Mouse (Mus musculus): ENCODE measurements around the gene Rgs10.
A peak's percentile ranks its signal among the peaks of the same experiment; 100 is the strongest.

Gene Rgs10

DNA sequence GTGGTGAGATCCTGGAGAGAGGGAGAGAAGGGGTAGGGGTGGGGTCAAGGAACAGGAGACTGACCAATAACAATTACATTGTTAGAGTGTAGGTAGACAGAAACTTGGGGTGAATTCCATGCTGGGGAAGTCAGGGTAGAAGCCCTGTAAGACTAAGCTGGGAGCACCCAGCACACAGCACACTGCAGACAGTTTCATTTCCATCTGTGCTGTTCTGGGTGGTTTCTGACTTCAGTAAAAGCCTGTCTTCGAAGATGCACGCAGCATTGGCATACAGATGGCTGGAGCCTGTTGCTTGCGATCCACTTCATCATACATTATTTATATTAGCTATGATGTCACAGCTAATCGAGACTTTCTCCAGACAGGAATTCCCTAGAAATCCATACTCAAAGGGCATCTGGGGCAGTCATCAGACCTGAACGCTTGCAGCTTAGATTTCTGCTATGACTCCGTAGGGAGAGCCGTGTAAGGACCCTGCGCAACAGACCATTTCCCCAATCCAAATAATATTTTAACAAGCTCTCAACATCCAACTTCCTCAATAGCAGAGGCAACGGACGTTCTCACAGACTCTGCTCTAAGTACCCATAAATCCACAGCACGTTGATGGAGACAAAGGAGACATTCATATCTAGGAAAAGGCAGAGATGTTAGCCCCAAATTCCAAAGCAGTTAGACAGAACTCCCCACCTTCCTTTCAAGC lies 7.7 kb downstream of the Rgs10 start:
- DNase-seq (ENCODE audit: low spot score in 2 of 2): no peak

DNA sequence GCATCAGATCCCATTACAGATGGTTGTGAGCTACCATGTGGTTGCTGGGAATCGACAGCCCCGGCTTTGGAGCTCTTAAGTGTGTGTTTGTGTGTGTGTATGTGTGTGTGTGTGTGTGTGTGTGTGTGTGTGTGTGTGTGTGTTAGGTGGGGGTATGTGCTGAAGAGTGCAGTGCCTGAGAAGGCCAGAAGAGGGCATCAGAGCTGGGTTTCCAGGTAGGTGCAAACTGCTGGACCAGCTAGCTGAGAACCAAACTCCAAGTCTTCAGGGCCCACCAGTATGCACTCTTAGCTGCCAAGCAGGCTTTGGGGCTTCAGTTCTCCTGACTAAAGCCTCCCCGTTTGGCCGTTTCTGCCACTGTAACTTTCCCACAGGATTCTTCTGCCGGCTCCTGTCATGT lies 10.3 kb downstream of the Rgs10 start:
- no peak for DNase-seq (ENCODE audit: low spot score in 2 of 2)

DNA sequence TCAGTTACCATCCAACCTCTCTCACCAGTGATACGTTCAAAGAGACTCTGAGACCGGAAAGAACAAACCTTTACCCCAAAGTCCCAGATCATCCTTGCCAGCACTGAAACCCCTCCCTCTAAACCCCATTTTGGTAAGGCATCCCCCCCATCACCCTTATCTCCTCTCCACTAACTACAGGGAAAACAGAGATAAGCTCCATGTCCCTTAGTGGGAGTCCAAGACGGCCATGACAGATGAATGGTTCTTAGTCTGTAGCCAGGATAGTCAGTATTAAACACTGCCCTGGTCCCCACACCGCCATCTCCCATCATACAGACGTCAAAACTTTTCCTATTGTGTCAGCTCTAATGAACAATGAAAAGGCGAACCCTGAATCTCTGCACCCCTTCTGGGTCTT lies 14.6 kb downstream of the Rgs10 start:
- no peak for DNase-seq (ENCODE audit: low spot score in 2 of 2)

DNA sequence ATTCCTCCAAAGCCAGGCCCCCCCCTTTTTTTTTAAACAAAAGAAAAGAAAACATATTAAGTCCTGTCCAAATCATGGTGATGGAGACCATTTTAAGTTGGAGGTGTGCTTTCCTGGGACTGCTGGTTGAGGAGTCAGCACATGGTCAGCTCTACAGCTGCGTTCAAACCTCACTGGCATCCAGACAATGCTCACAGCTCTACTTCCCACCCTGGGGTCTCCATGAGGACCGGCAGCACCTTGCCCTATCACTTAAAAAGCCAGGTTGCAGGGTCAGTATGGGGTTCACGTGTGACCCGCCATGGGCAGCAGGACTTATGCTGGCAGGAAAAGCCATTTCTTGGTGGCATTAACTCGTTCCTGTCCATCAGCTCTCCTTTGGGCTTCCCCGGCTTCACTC lies 15.0 kb downstream of the Rgs10 start:
- DNase-seq (ENCODE audit: low spot score in 2 of 2): no peak

DNA sequence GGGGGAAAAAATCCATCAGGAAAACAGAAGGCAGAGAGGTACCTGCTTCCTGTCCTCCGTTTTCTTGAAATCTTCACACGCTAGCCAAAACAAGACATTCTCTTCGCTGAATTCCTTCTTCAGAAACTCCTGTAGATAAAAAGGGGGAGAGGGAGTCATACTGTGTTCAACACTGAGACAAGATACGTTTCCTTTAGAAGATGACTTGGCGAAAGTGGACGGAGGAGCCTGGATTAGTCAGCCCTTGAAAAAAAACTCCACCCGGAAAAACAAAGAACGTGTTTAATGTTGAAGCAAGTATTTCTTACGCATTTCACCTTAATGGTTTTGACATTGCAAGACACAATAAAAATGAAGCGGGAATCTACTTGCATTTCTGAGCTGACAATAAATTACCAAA lies 15.4 kb downstream of the Rgs10 start:
- no peak for DNase-seq (ENCODE audit: low spot score in 2 of 2)

DNA sequence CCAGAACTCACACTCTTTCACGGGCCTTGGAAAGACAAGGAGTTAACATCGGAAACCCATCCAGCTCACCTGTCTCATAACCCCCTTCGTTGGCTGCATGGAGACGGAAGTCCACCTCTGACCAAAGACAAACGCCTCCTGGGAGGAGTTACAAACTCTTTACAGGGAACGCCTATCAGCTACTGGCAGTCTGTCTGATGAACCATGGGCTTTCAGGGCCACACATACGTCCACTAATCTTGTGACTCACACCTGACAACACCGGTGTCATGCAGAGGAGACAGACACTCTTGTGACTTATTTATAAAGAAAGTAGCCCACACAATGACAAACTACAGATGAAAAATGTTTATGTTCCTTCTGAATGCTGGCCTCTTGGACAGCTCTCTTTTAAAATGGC lies 16.0 kb downstream of the Rgs10 start:
- DNase-seq (ENCODE audit: low spot score in 2 of 2): no peak

DNA sequence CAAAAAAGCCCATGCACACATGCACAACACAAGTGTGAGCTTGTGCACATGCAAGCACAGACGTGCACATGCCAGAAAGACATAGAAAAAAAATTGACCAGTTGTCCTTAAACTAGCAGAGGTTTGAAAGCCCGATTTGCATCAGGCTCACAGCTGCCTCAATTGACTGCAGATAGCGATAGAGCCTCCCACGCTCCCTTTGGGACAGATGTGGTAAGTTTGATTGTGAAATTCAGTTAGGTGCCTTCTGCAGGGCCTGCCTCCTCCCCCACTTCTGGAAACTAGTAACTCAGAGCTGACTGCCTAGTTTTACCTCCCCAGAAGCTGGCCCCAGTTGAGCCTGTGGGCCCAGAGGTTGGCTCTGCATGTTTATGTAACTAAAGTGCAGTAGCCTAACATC lies 19.9 kb downstream of the Rgs10 start:
- DNase-seq (ENCODE audit: low spot score in 2 of 2): no peak

DNA sequence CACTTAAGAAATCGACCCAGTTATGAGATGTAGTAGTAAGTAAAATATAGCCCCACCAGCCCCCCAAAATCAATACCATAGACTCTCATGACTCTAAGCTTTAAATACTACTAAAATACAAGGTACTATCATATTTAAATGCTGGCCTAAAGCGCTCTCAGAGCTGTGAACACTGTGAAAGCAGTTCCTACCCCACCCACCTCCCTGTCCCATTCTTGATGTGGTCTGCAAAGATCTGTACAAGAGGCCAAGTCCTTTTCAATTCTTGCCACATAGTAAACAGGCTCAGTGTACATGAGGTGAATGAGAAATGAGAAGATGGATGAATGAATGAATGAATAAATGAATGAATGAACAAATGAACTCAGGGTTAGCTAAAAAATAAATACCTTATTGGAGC lies 21.5 kb downstream of the Rgs10 start:
- no peak for DNase-seq (ENCODE audit: low spot score in 2 of 2)

DNA sequence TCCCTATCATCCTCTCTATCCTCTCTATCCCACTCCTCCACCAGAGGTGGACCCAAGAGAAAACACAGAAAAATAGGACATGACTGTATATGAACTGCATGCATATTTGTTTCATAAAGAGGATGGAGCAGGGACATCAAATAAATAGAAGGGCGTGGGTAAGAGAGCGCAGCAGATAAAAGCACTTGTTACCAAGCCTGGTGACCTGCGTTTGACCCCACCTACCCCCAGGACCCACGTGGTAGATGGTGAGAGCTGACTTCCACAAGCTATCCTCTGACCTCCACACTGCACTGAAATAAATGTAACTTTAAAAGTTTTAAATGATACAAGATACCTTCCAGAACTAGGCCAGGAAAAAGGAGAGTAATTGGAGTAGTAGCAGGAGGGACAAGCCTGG lies 24.8 kb downstream of the Rgs10 start:
- no peak for DNase-seq (ENCODE audit: low spot score in 2 of 2)

DNA sequence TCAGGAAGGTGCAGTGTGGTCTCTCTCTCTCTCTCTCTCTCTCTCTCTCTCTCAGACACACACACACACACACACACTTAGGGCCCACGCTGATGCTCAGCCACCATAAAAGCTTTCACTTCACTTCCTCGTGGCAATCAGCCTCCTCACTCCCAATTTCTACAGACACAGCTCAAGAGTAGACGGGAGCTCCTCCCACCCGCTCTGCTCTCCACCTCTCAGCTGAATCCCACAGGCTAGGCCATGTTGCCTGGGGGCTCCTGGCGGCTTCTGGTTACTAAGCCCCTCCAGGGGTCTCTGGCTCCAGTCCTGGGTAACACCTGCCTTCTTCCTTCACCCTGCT lies 25.6 kb downstream of the Rgs10 start:
- DNase-seq (ENCODE audit: low spot score in 2 of 2): no peak

DNA sequence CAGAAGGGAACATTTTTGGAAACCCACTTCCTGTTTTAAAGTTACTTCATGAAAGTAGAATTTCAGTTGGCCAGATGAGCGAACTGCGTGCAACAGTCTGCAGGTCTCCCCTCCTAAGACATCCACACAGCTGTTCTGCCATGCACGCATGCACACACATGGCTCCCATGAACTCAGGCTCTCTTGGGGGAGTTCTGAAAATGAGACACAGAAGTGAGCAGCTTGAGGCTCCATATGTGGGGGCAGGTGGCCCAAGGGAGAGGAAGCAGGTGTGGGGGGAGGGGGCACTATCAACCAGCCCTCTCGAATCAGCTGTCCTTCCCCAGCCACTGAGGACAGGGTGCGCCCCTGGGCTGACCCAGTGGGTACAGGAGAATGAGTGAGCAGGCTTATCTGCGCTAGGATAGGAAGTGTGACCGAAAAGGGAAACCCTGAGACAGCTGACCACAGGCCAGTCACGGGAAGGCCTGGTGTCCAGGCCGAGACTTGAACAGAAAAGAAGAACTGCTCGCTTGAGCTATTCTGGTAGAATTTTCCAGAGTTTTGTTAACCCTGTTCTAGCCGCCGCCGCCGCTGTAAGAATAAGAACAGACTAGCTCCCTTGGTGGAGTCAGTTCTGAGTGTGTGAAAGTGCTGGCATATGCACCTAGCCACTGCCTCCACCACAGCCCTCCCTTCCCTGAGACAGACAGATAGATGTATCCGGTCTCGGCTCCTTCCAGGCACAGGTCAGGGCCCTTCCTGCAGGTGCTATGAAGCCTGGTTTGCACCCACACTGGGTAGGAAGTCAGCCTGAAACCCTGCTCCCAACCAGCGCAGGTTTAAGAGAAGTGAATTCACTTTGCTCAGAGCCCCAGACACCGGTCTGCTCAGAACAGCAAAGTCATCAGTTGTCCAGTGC lies 26.2 kb downstream of the Rgs10 start:
- no peak for DNase-seq (ENCODE audit: low spot score in 2 of 2)

DNA sequence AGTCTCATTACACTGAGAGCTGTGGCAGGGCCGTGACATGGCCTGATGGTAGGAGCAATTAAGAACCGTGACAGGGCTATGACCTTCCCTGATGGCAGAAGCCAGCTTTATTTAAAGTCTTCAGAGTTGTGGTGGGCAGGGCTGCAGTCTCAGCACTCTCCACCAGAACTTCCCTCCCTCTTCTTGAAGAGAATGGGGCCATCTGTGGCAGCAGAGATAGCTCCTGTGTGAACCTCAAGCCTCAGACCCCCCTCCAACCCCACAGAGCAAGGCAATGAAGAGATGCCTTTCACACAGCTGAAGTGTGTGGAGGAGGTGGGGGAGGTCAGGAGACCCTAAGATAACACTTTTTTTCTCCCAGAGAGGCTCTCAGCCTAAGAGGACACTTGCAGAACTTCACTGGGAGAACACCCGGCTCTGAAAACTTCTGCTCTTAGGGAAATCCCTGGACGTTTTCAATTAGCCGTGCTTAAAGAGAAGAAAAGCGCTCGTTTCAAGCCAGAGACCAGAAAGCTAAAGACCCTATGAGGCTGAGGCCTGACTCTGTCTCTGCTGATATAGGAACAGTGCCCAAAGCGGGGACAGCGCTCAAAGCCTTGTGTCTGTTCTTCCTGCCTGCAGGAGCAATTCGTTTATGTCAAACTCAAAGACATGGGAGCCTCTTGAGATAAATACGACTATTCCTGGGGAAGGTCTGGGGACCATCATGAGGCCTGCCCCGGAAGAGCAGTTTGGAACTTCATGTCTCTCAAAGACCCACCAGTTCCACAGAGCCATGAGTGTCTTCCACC lies 27.1 kb downstream of the Rgs10 start:
- DNase-seq (ENCODE audit: low spot score in 2 of 2): no peak

DNA sequence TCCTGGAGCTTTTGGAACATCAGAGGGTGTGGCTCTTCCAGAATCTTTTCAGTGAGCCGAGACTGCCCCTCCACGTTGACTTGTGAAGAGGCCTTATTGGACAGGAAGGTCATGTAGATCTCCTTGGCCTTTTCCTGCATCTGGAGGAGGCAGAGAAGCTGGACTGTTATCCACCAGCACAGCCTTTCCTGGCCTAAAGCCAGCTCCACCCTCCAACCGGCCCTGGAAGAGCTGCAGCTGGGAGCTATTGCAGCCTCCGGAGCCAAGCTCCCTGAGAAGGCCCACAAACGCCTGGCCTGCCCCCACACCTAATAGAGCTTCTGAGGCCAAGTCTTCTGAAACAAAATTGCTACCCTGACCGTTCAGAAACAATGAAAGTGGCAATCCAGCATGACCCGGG lies 29.6 kb downstream of the Rgs10 start:
- no peak for DNase-seq (ENCODE audit: low spot score in 2 of 2)

DNA sequence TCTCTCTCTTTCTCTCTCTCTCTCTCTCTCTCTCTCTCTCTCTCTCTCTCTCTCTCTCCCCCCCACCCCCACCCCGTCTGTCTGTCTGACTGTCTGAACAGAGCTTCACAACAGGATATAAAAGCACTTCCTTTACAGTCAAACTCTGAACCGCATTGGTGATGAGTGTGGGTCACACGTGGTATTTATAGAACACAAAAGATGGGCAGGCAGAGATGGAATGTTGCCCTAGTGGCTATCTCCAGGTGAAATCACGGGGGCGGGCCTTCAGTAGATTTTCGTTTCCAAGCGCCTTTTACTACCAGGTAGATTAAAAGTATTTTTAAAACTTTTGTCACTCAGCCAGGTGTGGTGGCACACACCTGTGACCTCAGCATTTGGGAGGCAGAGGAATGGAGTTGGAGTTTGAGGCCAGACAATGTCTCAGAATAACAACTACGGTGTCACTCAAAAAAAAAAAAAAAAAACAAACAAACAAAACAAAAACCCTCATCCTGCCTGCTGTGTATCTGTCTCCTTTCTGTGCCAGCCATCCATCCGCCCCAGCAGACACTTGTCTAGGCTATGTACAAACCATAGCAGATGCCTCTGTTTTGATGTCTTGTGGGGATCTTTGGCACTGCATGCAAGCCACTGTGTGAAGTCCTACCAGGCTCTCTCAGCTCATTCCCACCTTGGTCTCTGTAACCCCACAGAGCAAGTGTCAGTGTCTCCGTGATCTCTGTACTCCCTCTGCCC lies 34.7 kb downstream of the Rgs10 start:
- DNase-seq (ENCODE audit: low spot score in 2 of 2): no peak

DNA sequence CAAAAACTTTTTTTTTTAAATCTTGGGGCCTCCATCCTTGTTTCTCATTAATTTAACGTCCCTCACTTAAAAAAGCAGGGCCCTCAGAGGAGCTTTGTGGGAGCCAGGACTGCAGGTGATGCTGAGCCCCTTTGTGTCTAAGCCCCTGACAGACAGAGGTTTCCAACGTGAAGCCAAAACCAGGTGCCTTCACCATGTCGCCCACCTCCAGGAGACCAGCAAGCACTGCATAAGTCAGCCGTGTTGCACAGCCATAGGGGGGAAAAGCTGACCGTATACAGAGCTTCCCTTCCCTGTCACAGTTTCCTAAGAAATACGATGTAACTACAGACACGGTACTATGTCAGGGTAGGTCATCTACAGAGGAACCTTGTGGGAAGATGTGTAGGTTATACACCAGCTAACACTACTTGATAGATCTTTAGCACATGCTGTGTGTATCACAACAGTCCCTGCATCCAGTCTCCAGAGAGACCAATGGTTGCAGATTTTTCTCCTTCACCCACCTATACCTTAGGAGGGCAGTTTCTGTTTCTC lies 35.3 kb downstream of the Rgs10 start:
- no peak for DNase-seq (ENCODE audit: low spot score in 2 of 2)

DNA sequence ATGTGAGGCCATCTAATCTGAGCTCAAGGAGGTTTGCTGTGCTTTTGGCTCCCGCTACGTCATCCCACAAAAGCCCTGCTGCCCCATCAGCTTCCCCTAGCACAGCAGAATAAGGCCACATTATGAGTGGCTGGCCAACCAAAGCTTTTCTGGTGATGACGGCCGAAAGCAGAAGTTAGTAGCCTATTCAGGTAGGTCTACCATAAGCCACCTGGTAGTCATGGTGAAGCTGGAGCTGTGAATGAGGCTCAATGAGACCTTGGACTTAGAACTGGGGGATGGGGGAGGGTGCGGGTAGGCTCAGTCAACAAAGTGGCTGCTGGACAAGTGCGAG lies 36.1 kb downstream of the Rgs10 start:
- DNase-seq (ENCODE audit: low spot score in 2 of 2): no peak

DNA sequence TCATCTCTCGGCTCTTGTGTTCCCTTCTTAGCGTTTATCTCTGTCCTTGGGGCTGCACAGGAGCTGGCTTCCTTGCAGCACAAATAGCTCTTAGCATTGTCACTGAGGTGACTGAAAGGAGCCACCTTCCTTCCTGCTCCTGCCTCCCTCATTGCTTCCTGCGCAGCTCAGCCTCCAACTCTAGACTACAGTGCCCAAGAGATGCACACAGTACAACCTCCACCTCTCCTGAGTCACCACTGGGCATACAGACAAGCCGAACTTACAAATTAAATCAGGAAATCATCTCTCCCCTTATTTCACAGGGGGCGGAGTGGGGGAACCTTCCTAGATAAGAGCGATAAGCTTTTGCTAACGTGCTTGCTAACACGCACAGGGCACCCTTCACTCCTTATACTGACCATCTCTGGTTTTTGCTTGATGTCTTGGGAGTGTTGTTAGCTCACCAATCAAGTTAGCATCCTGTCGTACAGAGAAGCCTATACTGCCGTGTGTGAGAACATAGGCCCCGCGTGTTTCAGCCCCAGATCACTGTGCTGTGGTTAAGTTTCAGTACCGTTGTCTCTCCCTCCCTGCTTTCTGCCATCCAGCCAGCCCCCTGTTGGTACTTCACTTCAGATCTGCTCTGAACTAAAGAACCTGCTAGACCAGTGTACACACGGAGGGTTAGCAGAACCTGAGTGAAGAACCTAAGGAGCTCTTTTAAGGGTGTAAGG lies 36.6 kb downstream of the Rgs10 start:
- DNase-seq (ENCODE audit: low spot score in 2 of 2): no peak

DNA sequence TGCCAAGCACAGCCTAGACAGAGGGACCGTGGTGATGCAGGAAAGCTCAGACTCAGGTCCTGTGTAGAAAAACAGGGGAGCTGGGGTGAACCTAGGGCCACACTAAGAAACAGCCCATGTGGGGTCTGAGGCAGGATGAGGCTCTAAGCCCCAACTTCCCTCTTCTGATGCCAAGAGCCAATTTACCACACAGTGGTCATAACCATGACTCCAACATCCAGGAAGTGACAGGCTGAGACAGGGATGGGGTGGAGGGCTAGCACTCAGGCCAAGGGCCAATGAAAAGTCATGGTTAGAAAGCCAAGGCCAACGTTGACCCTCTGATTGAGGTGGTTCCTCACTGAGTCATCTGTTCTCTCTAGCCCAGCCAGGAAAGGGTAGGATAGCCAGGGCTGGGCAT lies 37.6 kb downstream of the Rgs10 start:
- DNase-seq (ENCODE audit: low spot score in 2 of 2): no peak

DNA sequence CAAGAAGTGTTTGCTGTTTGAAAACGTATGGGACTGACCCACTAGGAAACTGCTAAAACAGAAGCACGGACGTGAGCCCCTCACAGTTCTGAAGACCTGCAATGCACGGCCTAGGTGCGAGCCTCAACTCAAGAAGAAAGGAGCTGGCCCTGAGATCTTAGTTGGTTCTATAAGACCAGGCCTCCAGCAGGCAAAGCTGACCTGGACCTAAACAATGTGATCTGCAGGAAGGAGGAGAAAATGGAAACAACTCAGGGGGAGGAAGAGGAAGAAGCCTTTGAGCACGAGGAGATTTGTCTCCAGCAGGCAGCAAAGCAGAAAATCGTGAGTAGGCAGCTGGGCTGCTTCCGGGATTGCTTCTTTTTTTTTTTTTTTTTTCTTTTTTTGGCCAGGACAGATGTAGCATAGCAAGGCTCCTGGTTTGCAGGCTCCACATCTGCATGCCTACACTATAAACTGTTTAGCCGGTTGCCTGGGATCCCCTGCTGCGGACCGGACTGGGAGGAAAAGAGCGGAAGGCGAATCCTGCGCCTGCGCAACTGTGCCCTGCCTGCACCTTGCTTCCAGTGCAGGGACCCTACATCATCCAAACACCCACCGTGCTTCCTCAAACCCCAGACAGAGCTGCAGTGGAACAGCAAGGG lies 39.3 kb downstream of the Rgs10 start:
- DNase-seq (ENCODE audit: low spot score in 2 of 2): peak; percentile 24 to 36

DNA sequence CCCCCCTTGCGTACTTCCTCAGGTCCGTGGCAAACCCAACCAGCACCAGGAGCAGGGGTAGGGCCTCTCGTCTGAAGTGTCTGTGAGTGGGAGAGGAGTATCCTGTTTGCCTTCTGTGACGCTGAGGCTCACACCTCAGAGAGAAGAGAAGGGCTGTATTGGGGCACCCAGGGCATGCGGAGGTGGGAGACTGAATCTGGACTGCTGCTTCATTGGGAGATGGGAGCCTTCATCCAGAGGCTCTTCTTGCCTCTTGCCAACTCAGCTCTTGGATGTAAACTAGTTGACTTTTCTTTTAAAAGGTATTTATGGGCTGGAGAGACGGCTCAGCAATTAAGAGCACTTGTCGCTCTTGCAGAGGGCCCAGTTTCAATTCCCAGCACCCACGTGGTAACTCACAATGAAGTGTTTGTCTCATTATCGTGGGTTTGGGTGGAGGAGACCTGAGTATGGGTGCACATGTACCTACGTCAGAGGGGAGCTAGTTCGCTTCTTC lies 42.3 kb downstream of the Rgs10 start:
- no peak for DNase-seq (ENCODE audit: low spot score in 2 of 2)
